Mouse (Mus musculus): Measurements from ENCODE around the gene Pkig. TPM values are rescaled to one million over a fixed set of nuclear protein-coding genes. Genes with fewer than 3 reads are reported as not detected.

Gene Pkig
- total and polyA plus RNA-seq, 2 experiments: 13.2 to 35.0 TPM

DNA sequence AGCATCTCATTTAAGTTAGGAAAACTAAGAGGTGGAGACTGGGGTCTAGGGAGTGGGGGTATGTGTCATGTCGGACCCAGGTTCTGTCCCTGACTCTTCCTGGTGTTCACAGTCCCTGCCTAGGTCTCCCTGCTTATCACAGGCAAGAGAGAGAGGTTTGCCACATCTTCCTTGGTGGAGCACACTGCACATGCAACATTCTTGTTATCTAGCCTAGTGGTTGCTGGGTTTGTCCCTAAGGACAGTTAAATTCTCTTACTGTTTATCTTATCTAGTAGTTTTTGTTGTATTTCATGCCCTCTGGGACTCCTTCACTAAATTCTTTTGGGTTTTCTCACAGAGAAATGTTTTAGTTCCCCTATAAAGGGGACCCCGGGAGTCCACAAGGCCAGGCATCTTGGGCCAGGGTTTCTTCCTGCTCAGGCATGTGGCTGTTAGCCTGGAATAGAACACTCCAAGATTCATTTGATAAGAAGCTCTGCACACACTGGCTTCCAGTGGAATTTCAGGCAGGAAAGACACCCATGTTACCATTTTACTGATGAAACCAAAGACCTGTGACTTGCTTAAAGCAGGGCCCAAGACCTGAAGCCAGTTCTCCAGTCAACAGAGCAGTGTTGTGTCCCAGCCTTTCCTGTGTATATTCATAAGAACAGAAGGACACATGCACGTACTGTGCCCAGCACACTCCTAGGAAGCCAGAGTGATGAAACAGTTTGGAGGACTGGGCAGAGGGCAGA is 34.9 kb downstream of the Pkig start:
- TF ChIP-seq CTCF (IDR thresholded peaks at IDR 0.05; ENCODE audit: low read depth, low read length) (no peak), POLR2A (IDR thresholded peaks at IDR 0.05; ENCODE audit: extremely low read depth, insufficient read depth, low read length) (no peak)
- Histone ChIP-seq H3K27me3 (ENCODE audit: control insufficient read depth, insufficient read depth, low read length) (no peaks in the 10 kb centered on the region), H3K4me1 (ENCODE audit: control insufficient read depth, insufficient read depth, low read length) (no peaks in the 10 kb centered on the region; the same call in 1 of the 2 replicates), H3K79me2 (ENCODE audit: control insufficient read depth, insufficient read depth, low read length) (peaks cover 25% of the 10 kb centered on the region), H3K27ac (replicated peaks; ENCODE audit: insufficient read depth, low read depth, low read length) (peak overlapping the region; percentile 58), H3K36me3 (ENCODE audit: control insufficient read depth, insufficient read depth, low read length) (no peaks in the 10 kb centered on the region), H3K4me3 (ENCODE audit: insufficient read depth, low read depth, low read length) (no peak overlapping the region), H3K9ac (ENCODE audit: low read depth, low read length) (0 out of 2 replicates have a peak overlapping the region, but pooled peaks have one; percentile 26)
- WGBS: 60% methylated on average over 3 of the region's 3 CpGs
- no peak for DNase-seq (ENCODE audit: extremely low read depth, low read depth, low spot score)

DNA sequence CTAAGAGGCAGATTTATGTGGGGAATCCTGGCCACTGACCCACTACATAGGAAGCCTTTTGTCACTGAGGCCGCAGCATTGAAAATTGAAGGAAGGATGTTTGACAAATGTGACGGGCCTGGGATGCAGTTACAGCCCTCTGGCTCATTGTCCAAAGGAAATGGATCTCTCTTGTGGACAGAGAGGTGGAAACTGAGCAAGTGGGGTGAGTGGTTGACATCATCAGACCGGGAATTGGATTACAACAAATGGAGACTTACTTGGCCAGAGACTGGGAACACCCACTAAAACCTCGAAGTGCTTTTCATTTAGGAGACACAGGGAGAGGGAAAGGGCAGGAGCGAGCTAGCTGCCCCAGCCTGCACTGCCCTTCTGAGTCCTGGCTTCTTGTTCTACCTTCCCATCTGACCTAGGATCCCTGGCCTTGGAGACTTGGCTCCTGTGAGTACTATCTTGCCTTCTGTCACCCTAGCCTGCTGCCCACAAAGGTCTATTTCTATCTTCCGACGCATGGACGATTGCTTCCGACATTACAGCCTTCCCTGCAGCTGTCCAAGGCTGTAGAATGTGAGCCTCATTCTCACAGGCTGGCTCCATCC is 35.6 kb downstream of the Pkig start:
- no peaks in the 10 kb centered on the region; the same call in 1 of the 2 replicates for H3K4me1 ChIP-seq (ENCODE audit: control insufficient read depth, insufficient read depth, low read length)
- 75% methylated on average over 9 of the region's 9 CpGs for WGBS
- peak overlapping the region; percentile 26; the same call in 1 of the 2 replicates for H3K9ac ChIP-seq (ENCODE audit: low read depth, low read length)
- peak; percentile 26 for DNase-seq (ENCODE audit: extremely low read depth, low read depth, low spot score)
- no peaks in the 10 kb centered on the region for H3K36me3 ChIP-seq (ENCODE audit: control insufficient read depth, insufficient read depth, low read length)
- no peaks in the 10 kb centered on the region for H3K27me3 ChIP-seq (ENCODE audit: control insufficient read depth, insufficient read depth, low read length)
- peak overlapping the region; percentile 71 for H3K27ac ChIP-seq (replicated peaks; ENCODE audit: insufficient read depth, low read depth, low read length)
- peaks cover 25% of the 10 kb centered on the region for H3K79me2 ChIP-seq (ENCODE audit: control insufficient read depth, insufficient read depth, low read length)
- TF ChIP-seq POLR2A (IDR thresholded peaks at IDR 0.05; ENCODE audit: extremely low read depth, insufficient read depth, low read length) (0 out of 2 replicates have a peak, but pooled peaks have one; percentile 9), CTCF (IDR thresholded peaks at IDR 0.05; ENCODE audit: low read depth, low read length) (no peak)
- peak overlapping the region; percentile 38; the same call in 1 of the 2 replicates for H3K4me3 ChIP-seq (ENCODE audit: insufficient read depth, low read depth, low read length)

DNA sequence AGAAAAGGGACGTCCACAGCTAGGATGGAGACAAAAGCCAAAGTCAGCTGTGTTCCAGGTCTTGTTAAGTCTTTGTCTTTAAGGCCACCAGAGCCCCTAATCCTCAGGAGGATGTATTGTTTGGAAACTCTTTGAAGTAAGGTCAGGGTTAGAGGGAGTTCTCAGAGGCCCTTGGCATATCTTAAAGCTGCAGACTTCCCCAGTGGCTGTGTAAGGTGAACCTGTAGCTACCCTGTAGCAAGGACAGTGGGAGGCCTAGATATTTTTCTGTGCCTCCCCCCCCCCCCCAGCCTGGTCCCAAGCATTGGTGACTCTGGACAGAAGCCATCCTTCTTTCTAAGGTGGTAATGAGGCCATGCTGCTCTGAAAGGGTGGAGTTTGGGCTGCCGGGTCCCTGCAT is 38.6 kb downstream of the Pkig start:
- Histone ChIP-seq H3K9ac (ENCODE audit: low read depth, low read length) (no peak overlapping the region), H3K36me3 (ENCODE audit: control insufficient read depth, insufficient read depth, low read length) (no peaks in the 10 kb centered on the region), H3K27me3 (ENCODE audit: control insufficient read depth, insufficient read depth, low read length) (no peaks in the 10 kb centered on the region), H3K27ac (replicated peaks; ENCODE audit: insufficient read depth, low read depth, low read length) (no peak overlapping the region), H3K4me1 (ENCODE audit: control insufficient read depth, insufficient read depth, low read length) (no peaks in the 10 kb centered on the region), H3K79me2 (ENCODE audit: control insufficient read depth, insufficient read depth, low read length) (peaks cover 17% of the 10 kb centered on the region), H3K4me3 (ENCODE audit: insufficient read depth, low read depth, low read length) (no peak overlapping the region)
- no peak for TF ChIP-seq POLR2A (IDR thresholded peaks at IDR 0.05; ENCODE audit: extremely low read depth, insufficient read depth, low read length)
- no peak for TF ChIP-seq CTCF (IDR thresholded peaks at IDR 0.05; ENCODE audit: low read depth, low read length)
- WGBS: 85% methylated on average over 2 of the region's 2 CpGs
- no peak for DNase-seq (ENCODE audit: extremely low read depth, low read depth, low spot score)

DNA sequence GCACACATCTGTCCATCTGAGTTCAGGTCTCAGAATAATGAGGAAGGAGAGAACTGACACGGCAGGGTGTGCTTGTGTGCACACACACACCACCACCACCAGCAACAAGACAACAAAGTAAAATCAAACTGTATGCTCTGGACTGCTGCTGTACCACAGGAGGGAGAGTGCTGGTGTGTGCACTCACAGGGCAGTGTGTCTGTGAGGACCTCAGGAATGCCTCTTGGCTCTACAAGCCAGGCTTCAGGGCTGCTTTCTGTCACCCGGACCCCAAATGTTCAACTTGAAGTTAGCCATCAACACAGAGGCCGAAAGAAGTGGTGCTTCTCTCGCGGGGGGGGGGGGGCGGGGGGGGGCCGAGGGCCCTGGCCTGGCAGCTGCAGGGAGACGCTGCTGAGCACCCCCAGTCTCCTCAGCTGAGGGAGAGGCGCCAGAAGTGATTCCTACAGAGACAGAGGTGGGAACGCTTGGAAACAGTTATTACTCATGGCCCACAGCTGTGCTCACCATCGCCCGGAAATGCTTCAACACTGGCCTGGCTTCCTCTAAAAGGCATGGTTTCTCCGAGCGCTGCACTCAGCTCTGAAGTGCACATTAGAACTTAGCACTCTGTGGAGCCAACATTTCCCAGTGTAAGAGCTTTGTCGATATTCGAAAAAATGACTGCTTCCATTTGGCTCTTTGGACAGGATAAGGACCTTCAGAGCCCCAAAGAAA is 39.7 kb downstream of the Pkig start:
- WGBS: 63% methylated on average over 16 of the region's 16 CpGs
- Histone ChIP-seq H3K27ac (replicated peaks; ENCODE audit: insufficient read depth, low read depth, low read length) (0 out of 2 replicates have a peak overlapping the region, but pooled peaks have one; percentile 1), H3K27me3 (ENCODE audit: control insufficient read depth, insufficient read depth, low read length) (no peaks in the 10 kb centered on the region), H3K4me1 (ENCODE audit: control insufficient read depth, insufficient read depth, low read length) (no peaks in the 10 kb centered on the region), H3K79me2 (ENCODE audit: control insufficient read depth, insufficient read depth, low read length) (peaks cover 17% of the 10 kb centered on the region), H3K9ac (ENCODE audit: low read depth, low read length) (no peak overlapping the region), H3K4me3 (ENCODE audit: insufficient read depth, low read depth, low read length) (no peak overlapping the region), H3K36me3 (ENCODE audit: control insufficient read depth, insufficient read depth, low read length) (no peaks in the 10 kb centered on the region)
- no peak for TF ChIP-seq POLR2A (IDR thresholded peaks at IDR 0.05; ENCODE audit: extremely low read depth, insufficient read depth, low read length)
- no peak for TF ChIP-seq CTCF (IDR thresholded peaks at IDR 0.05; ENCODE audit: low read depth, low read length)
- peak; percentile 22 for DNase-seq (ENCODE audit: extremely low read depth, low read depth, low spot score)

DNA sequence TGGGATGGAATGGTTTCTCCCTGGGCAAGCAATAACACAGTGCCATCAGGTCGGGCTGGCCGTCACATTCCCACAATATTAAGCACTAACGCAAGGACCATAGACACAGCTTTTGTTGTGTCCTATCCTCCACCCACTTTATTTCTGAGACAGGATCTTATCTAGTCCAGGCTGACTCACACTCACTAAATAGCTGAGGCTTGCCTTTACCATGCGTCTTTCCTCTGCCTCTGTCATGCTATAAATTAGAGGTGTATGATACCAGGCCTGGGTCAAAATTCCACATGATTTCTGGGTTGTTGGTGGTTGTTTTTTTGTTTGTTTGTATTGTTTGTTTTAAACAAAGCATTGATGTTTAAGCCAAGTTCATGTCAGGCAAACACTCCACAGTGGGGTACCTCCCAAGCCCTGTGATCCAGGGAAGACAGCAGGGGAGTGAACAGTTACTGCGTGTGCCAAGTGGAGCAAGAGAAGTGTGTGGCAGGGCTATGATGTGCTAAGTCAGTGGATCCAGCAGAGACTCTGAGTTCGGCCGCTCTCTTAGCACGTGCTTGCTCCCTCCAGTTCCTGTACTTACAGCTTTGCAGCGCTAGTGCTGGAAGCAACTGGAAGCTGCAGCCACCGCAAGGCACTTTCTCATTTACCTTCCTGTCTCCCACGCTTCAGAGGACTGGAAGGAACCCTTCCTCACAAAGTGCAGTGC is 41.0 kb downstream of the Pkig start:
- Histone ChIP-seq H3K4me3 (ENCODE audit: insufficient read depth, low read depth, low read length) (no peak overlapping the region), H3K79me2 (ENCODE audit: control insufficient read depth, insufficient read depth, low read length) (peaks cover 7% of the 10 kb centered on the region; the same call in 1 of the 2 replicates), H3K36me3 (ENCODE audit: control insufficient read depth, insufficient read depth, low read length) (no peaks in the 10 kb centered on the region), H3K4me1 (ENCODE audit: control insufficient read depth, insufficient read depth, low read length) (no peaks in the 10 kb centered on the region), H3K27me3 (ENCODE audit: control insufficient read depth, insufficient read depth, low read length) (no peaks in the 10 kb centered on the region), H3K9ac (ENCODE audit: low read depth, low read length) (no peak overlapping the region), H3K27ac (replicated peaks; ENCODE audit: insufficient read depth, low read depth, low read length) (no peak overlapping the region)
- 87% methylated on average over 11 of the region's 11 CpGs for WGBS
- TF ChIP-seq POLR2A (IDR thresholded peaks at IDR 0.05; ENCODE audit: extremely low read depth, insufficient read depth, low read length) (no peak), CTCF (IDR thresholded peaks at IDR 0.05; ENCODE audit: low read depth, low read length) (no peak)
- DNase-seq (ENCODE audit: extremely low read depth, low read depth, low spot score): no peak
